Comparison of ENCODE assay signal across 8 mouse cellular contexts in genomic region chr6:114697646-114698490, GRCm38 (mm10). TPM values are rescaled to one million over a fixed set of nuclear protein-coding genes. Genes with fewer than 3 reads are reported as not detected.
DNase-seq lines count a peak whose midpoint lies in the region; ATAC-seq and TF ChIP-seq lines count a peak whose summit lies in the region.

No protein-coding gene starts in this region.

- peak; percentile 78 for DNase-seq in CD4-positive, CD25-positive, alpha-beta regulatory T cell, adult 2 months (ENCODE audit: low read depth, low spot score)
- peak; percentile 20 for DNase-seq in adrenal gland, adult 8-10 months
- DNase-seq in embryo, embryonic 11.5 days (ENCODE audit: low read depth, low spot score) = peak; percentile 57
- DNase-seq in kidney, postnatal 10 days = peak; percentile 88
- peak; percentile 94 for DNase-seq in lung, embryonic 14.5 days
- peak; percentile 28 to 76 for DNase-seq in thymus, postnatal 10 days (ENCODE audit: low spot score in 2 of 2)

- no peak overlapping the region for H3K27ac ChIP-seq in heart, embryonic 15.5 days
- no peak overlapping the region for H3K27ac ChIP-seq in lung, embryonic 14.5 days (ENCODE audit: low read depth)
- H3K27ac ChIP-seq in olfactory bulb, adult 2 months (ENCODE audit: insufficient read depth, low read depth, low read length) = no peak overlapping the region

- H3K9me3 ChIP-seq in heart, embryonic 15.5 days (replicated peaks) = no peaks in the 10 kb centered on the region
- no peaks in the 10 kb centered on the region for H3K9me3 ChIP-seq in lung, embryonic 14.5 days (ENCODE audit: low read depth, low read length)

- no peaks in the 10 kb centered on the region; the same call in 1 of the 2 replicates for H3K4me1 ChIP-seq in heart, embryonic 15.5 days (replicated peaks)
- no peaks in the 10 kb centered on the region for H3K4me1 ChIP-seq in lung, embryonic 14.5 days (ENCODE audit: insufficient read depth)
- H3K4me1 ChIP-seq in olfactory bulb, adult 2 months (ENCODE audit: control insufficient read depth, insufficient read depth, low read length) = 0 out of 2 replicates have a peak, but pooled peaks cover 3% of the 10 kb centered on the region

- no peaks in the 10 kb centered on the region for H3K36me3 ChIP-seq in heart, embryonic 15.5 days
- H3K36me3 ChIP-seq in lung, embryonic 14.5 days (ENCODE audit: insufficient read depth) = no peaks in the 10 kb centered on the region

- H3K4me2 ChIP-seq in heart, embryonic 15.5 days = no peak overlapping the region
- H3K4me2 ChIP-seq in lung, embryonic 14.5 days = no peak overlapping the region

- H3K27me3 ChIP-seq in heart, embryonic 15.5 days = no peaks in the 10 kb centered on the region
- no peaks in the 10 kb centered on the region for H3K27me3 ChIP-seq in lung, embryonic 14.5 days (ENCODE audit: insufficient read depth, low read length)

- 41% methylated on average over 9 of the region's 9 CpGs for WGBS in heart, embryonic 15.5 days
- WGBS in lung, embryonic 14.5 days = 43% methylated on average over 9 of the region's 9 CpGs
- 47% methylated on average over 9 of the region's 9 CpGs for WGBS in olfactory bulb, adult 2 months

- ATAC-seq in heart, embryonic 15.5 days (replicated peaks; ENCODE audit: insufficient number of reproducible peaks, insufficient read depth, low FRiP score, low read depth) = peak; percentile 35; the same call in 1 of the 2 replicates
- peak; percentile 75 for ATAC-seq in lung, embryonic 14.5 days (ENCODE audit: insufficient read depth)

- TF ChIP-seq POLR2A in olfactory bulb, adult 2 months (IDR thresholded peaks at IDR 0.05; ENCODE audit: insufficient read depth, low read depth, low read length) = no peak

- peak; percentile 83 for TF ChIP-seq CTCF in lung, embryonic 14.5 days (IDR thresholded peaks at IDR 0.05; ENCODE audit: low read depth)
- TF ChIP-seq CTCF in olfactory bulb, adult 2 months (IDR thresholded peaks at IDR 0.05; ENCODE audit: insufficient read depth, low read depth, low read length) = peak; percentile 37; the same call in 1 of the 2 replicates

- H3K4me3 ChIP-seq in heart, embryonic 15.5 days = no peak overlapping the region
- no peak overlapping the region for H3K4me3 ChIP-seq in lung, embryonic 14.5 days (ENCODE audit: low read depth, low read length)
- H3K4me3 ChIP-seq in olfactory bulb, adult 2 months (ENCODE audit: insufficient read depth, low read depth, low read length) = no peak overlapping the region

- H3K9ac ChIP-seq in heart, embryonic 15.5 days = no peak overlapping the region
- H3K9ac ChIP-seq in lung, embryonic 14.5 days = no peak overlapping the region

RNA-seq across cellular contexts. Expression of gene Atg7, which starts 55.0 kb away (rescaled TPM):
- total RNA-seq in adrenal gland, adult 8-10 months (2022) = 10 to 100 TPM; 34.1 to 42.9 (median 39.6) TPM
- polyA plus RNA-seq in heart, embryonic 15.5 days (2015; fragmentation: Nextera tagmentation; extraction: Ambion mirVana) = 15.1 and 18.9 TPM in 2 replicates
- polyA plus RNA-seq in lung, embryonic 14.5 days (2014; fragmentation: Nextera tagmentation; extraction: Ambion mirVana) = 20.5 and 21.6 TPM in 2 replicates
- polyA plus RNA-seq in olfactory bulb, adult 2 months (2012; ENCODE audit: insufficient read depth, insufficient read length, low replicate concordance, missing spikeins) = not detected in 2 replicates

Comparison
In these comparisons a context has a peak if more than half of its experiments do, and no peak if none do; other contexts are left out.
1. DNase-seq: peak in every context shown above with its lines; median percentile 94 in lung, embryonic 14.5 days; 88 in kidney, postnatal 10 days; 78 in CD4-positive, CD25-positive, alpha-beta regulatory T cell, adult 2 months; 57 in embryo, embryonic 11.5 days; 52 in thymus, postnatal 10 days; 20 in adrenal gland, adult 8-10 months.